Mouse (Mus musculus) yolk sac, embryonic 10.5 days (tissue): Measurements from ENCODE around the gene Ly6g6d.
"Not testable (repeated sequence)": the region's sequence is repeated elsewhere in the genome, so short reads cannot be mapped to it uniquely, and the experiment has no call there.

Experiments
- DNase-seq: peaks from one replicate; pipeline ENCODE4 v3.0.0-alpha.2; 2017; ENCODE audit warnings: low spot score

The Ly6g6d gene

DNA sequence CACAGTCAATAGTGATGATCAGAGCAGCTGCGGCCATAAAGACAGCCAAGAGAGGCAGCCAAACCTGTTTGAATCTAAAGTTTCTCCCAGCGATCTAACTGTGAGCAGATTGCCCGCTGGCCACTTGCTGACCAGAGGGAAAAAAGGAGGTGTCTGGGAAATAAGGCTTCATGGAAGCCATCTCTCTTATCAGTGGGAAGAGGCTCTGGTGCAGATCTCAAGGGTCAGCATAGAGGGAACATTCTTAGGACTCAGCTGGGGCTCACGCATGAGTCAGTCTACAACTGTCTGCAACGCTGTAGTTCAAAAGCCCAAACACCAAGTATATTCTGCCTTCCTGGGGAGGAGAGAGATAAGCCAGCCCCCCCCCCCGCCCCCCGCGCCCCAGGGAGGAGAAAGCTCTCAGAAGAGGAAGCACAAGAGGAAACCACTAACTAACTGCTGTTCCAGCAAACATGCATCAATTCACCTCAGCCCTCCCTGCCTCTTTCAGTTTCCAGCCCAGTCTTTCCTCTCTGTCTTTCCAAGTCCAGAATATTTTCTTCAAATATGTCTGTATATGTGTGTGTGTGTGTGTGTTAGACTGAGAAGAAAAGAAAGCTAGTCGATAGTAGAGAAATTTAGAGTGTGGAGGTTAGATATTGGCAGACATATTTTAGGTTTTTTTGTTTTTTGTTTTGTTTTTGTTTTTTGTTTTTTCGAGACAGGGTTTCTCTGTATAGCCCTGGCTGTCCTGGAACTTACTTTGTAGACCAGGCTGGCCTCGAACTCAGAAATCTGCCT is 29.5 kb downstream of the Ly6g6d start:
- peak; percentile 86 for DNase-seq

DNA sequence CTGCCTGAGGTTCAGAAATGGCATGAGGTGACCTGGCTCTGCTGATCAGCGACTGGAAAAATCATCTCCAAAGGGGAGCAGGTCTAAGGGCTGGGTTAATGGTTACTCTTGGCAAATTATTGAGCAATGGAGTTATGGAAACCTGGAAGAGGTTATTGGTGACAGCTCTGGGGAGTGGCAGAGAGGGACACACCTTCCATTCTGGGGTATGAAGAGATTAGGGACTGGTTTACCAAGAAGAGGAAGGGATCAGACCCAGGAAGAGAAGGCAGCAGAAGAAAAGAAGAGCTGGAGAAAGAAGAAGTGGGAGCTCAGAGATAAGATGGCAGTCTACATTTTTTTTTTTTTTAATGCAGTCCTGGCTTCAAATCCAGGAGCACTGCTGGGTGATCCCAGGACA is 30.2 kb downstream of the Ly6g6d start:
- DNase-seq: peak; percentile 82

- peak; percentile 100 for DNase-seq
These were observed 31.0 kb downstream of the Ly6g6d start, which contains the start of gene Msh5 for GRCm38 (mm10) chr17:35046681-35047455. TSS of gene Msh5 (minus strand) at chr17:35046745.

DNA sequence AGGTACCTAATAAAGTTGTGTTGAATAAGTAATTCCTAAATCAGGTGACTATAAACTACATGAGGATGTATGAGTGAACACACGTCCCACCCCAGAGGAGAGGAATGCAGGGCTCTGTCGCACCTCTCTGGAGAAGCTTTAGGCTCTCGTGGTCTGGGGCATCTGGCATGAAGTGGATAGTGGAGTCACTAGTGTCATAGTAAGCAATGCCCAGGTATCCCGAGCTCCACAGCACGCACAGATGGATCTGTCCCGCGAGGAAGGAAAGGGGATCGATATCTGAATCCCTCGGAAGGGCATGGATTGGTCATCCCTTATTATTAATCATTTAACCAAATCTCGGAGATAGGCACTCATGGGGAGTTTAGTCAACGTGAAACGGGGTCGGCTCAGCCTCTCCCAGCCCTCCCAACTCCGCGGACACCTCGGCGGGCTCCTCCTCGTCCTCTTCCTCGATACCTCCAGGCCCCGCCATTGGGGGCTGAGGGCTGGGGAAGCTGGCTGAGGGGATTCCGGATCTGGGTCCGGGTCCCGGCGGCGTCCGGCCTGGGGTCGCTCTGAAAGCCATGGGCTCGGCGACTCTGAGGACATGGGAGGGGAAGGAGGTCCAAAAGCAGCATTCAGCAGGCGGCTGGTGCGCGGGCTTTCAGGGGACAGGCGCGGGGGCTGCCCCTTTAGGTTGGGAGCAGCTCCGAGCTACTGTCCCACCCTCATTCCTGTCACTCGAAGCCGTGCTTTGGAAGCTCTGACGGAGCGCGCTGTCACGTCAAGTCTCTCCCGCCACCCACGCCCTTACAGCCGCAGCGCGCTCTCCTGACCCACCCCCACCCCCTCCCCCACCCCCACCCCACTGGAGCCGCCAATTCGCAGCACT is 31.8 kb downstream of the Ly6g6d start:
- DNase-seq: peak; percentile 31

GRCm38 (mm10) chr17:35044904-35045806 is 32.7 kb downstream of the Ly6g6d start:
- no peak for DNase-seq

GRCm38 (mm10) chr17:35043794-35044193 is 34.1 kb downstream of the Ly6g6d start:
- DNase-seq: no peak

DNA sequence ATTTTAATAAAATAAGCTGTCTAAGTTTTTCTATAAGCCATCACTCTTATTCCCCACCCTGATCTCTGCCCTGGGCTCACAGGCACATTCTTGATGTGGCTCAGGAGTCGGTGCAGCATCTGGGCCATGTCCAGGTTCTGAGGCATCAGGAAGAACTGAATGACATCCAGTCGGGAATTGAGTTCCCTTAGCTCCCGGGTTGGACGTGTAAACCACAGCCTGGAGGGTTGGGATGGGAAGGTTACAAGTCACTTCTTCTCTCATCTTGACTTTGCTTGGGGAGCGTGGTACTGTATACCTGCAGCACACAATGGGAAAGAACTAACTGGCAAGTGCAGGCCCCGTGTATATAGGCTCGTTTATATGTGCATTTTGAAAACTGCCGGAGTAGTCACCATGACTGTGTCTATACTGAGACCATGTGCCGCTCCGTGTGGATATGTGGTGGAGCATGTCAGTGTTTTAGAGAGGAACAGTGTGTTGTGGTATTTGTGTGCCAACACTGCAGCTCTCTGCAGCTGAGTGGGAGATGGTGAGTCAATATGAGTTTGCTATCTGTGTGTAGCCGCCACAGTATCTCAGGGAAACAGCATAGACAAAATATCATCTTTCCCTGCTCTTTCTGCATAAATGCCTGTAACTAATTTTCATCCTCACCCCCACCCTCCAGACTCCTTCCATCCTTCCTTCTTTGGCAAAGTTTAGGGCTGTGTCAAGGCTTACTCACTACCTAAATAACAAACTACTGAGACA is 38.6 kb downstream of the Ly6g6d start:
- DNase-seq: no peak

GRCm38 (mm10) chr17:35034896-35035295 is 43.0 kb downstream of the Ly6g6d start:
- peak; percentile 73 for DNase-seq

DNA sequence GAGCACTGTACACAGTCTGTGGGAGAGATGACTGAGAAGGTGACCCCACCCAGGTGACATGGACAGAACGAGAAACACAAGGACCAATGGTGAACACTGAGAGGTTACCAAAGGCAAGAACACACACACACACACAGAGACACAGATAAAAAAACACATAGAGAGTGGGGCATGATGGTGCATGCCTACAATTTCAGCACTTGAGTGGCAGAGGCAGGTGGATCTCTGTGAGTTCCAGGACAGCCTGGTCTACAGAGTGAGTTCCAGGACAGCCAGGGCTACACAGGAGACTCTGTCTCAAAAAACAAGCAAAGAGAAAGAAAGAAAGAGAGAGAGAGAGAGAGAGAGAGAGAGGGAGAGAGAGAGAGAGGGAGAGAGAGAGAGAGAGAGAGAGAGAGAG is 44.2 kb downstream of the Ly6g6d start:
- not testable (repeated sequence) for DNase-seq

GRCm38 (mm10) chr17:35032323-35032870 is 45.5 kb downstream of the Ly6g6d start:
- no peak for DNase-seq

DNA sequence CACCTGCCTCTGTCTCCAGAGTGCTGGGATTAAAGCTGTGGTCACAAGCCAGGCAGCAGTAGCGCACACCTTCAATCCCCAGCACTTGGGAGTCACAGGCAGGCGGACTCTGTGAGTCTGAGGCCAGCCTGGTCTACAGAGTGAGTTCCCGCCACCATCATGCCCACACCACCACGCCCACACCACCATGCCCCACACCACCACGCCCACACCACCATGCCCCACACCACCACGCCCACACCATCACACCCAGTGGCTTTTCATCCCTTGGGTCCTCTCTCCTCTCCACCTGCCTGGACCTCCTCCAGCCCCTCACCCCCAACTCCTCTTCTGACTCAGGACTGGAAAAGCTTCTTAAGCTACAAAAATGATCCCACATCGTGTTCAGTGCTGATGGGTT is 46.0 kb downstream of the Ly6g6d start:
- no peak for DNase-seq

GRCm38 (mm10) chr17:35031272-35031671 is 46.6 kb downstream of the Ly6g6d start:
- DNase-seq: no peak

GRCm38 (mm10) chr17:35029691-35030532 is 48.0 kb downstream of the Ly6g6d start:
- no peak for DNase-seq

DNA sequence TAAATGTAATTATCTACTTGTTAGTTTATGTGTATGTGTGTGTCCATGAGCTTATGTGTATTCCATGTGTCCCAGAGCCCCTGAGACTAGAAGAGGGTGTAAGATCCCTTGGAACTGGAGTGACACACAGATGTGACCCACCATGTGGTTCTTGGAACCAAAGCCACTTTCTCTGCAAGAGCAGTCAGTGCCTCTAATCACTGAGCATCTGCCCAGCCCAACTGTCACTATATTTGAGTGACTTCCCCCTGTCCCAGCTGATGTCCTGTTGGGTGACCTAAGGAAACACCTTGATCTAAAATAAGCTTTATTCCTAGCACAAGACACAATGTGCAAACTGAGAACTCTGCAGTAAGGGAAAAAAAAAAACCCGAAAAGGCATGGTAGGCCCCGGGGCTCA is 49.5 kb downstream of the Ly6g6d start:
- DNase-seq: no peak

DNA sequence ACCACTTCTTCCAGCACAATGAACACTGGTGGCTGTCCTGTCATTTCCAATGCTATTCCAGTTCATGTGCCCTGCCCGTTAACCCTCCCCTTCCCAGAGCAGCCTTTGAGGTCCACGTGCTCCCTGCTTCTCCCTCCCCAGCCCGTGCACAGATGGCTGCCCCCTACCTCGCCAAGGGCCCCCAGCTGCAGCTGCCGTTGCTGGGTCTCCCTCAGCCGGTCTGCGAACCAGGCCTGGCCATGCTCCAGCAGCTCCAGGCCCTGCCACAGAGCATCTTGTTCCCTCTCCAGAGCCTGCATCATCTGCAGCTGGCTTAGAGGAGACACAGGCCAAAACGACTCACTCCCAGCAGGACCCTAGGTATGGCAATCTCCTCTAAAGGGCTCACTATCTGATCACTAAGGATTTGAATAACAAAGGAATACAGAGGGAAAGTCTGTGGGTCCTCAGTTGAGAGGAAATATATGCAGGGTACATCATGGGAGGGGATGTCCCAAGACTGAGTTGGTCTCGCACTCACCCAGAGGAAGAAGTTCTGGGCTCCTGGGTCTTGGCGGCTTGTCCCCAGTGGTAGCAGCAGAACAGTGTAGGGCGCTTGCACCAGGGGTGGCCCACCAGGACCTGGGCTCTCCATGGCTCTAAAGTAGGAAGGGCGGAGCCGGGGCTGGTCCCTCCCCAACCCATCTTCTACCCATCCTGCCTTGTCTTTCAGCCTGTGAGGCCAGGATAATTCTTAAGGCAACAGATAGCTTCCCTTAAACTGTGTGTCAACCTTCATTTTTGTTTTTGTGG is 50.4 kb downstream of the Ly6g6d start, which contains the start of gene Sapcd1:
Sapcd1 (minus strand) TSS at position 740 of the 792 bp plus-strand sequence.
- no peak for DNase-seq

DNA sequence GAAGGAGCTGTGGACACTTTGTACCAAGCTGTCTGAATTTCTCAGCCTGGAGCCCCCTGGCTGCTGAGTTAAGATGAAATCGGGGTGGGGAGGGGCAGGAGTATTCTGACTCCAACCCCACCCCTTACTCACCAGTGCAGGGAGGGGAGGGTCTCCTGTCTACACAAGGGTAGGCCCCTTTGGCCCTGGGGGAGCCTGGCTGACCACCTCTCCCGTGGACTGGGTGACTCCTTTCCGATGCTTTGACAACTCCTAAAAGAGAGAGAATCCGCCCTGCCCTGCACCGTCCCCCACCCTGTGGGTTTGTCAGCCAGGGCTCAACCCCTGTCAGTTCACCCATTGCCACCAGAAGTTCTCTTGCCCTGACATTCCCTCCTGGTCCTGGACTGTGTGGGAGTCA is 51.7 kb downstream of the Ly6g6d start:
- DNase-seq: no peak

DNA sequence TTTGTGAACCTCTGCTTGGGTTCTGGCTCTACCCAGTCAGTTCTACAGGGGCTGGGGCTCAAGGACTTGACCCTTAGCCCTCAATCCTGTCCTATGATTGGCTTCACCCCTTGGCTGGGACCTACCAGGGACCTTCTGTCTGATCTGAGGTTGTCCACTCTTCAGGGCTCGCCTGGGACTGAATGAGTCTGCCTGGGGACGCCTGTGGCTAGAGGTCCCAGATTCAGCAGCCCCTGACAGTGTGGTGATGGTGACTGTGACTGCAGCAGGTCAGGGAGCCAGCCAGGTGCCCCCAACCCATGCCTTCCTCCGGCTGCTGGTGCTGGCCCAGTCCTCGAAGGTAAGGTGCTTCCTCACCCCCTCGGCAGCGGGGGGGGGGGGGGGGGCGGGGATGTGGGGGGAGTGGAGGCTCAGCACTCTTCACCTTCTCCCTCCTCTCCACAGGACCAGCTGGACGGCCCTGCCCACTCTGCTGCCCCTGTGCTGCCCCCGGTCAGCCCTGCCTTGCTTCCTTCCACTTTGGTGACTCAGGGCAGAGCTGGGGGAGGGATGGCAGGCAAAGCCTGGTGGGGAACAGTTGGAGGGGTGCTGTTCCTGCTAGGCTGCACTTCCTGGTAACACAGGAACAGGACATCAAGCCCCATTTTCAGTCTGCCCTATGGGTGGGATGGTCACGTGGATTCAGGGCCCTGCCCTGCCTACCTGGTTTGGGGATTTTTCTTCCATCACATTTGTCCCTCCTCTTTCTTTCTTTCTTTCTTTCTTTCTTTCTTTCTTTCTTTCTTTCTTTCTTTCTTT is 53.0 kb downstream of the Ly6g6d start:
- DNase-seq: no peak
